Mouse (Mus musculus) lung, postnatal 0 days (tissue): ENCODE measurements around the gene Limd2.

Experiments
- CTCF ChIP-seq: IDR thresholded peaks from 2 replicates; pipeline ENCODE4 v1.5.1; 2016; ENCODE audit warnings: antibody characterized with exemption, mild to moderate bottlenecking
- EP300 ChIP-seq: IDR thresholded peaks from 2 replicates; pipeline ENCODE4 v1.6.1; 2016; ENCODE audit warnings: antibody characterized with exemption, mild to moderate bottlenecking, control low read depth

- TF ChIP-seq CTCF (no peak), EP300 (no peak)
These were observed 26.7 kb upstream of the Limd2 start for GRCm38 (mm10) chr11:106187326-106187725.
